Mouse (Mus musculus): ENCODE data around the gene Dtx3. TPM values are rescaled to one million over a fixed set of nuclear protein-coding genes. Genes with fewer than 3 reads are reported as not detected.
A peak's percentile ranks its signal among the peaks of the same experiment; 100 is the strongest.

Gene Dtx3
- polyA plus RNA-seq, 1 experiment from 2014 or later = 16.8 TPM

DNA sequence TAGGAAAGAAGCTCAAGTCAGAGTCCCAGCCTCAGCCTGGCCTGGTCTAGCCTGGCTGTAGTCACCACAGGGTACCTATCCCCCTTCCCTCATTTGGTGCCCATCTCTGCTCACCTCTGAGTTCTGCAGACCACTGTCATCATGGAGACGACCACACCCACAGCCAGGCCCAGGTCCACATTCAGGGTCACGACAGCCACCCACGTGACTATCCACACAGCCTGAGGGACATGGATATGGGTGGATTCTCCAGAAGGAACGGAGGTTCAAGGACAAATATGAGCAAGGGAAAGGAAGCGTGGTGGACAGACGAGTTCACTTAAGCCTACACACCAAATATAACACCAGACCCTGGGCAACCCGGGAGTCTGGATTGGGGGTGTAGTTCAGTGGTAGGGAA is 21.4 kb downstream of the Dtx3 start:
- peaks cover 76% of the 10 kb centered on the region for H3K27me3 ChIP-seq
- no peak overlapping the region for H3K4me3 ChIP-seq (replicated peaks)
- H3K27ac ChIP-seq = no peak overlapping the region
- H3K9ac ChIP-seq = no peak overlapping the region
- H3K36me3 ChIP-seq = peaks cover 6% of the 10 kb centered on the region; the same call in 1 of the 2 replicates
- 69% methylated on average over 7 of the region's 7 CpGs for WGBS (ENCODE audit: insufficient replicate concordance)
- peaks cover 47% of the 10 kb centered on the region for H3K4me1 ChIP-seq (replicated peaks)
- DNase-seq (no peak), ATAC-seq (ENCODE audit: low read depth) (no peak)
- H3K4me2 ChIP-seq = no peak overlapping the region
- no peaks in the 10 kb centered on the region for H3K9me3 ChIP-seq (replicated peaks)

GRCm38 (mm10) chr10:127173148-127174065 is 22.1 kb downstream of the Dtx3 start:
- H3K9me3 ChIP-seq (replicated peaks) = no peaks in the 10 kb centered on the region
- no peak overlapping the region for H3K27ac ChIP-seq
- peaks cover 75% of the 10 kb centered on the region for H3K27me3 ChIP-seq
- H3K4me2 ChIP-seq = no peak overlapping the region
- H3K36me3 ChIP-seq = peaks cover 6% of the 10 kb centered on the region; the same call in 1 of the 2 replicates
- H3K4me1 ChIP-seq (replicated peaks) = peaks cover 41% of the 10 kb centered on the region
- H3K4me3 ChIP-seq (replicated peaks) = no peak overlapping the region
- H3K9ac ChIP-seq = no peak overlapping the region
- 63% methylated on average over 16 of the region's 16 CpGs for whole genome bisulfite sequencing (ENCODE audit: insufficient replicate concordance)
- no peak for ATAC-seq (ENCODE audit: low read depth)
- DNase-seq = no peak

DNA sequence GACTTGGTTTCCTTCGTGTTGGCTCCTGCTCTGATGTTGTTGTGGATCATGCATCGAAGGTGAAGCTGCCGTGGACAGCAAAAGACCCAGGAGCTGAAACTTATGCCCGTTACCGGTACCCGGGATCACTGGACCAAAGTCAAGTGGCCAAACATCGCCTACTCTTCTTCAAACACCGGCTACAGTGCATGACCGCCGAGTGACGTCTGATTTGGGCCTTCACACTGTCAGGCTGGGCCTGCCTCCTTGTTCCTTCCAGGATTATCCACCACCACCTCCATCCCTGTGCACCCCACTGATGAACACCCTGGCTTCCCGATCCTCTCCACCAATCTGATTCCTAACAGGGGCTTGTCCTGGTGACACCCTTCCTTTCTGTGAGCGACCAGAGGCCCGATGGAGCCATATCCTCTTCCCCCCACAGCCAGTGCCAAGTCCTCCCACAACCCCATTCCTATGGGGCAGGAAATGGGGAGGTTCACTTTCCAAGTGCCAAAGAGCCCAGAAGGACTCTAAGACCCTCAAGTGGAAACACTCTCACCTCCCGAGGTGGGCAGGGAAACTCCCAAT is 23.8 kb downstream of the Dtx3 start:
- DNase-seq (no peak), ATAC-seq (ENCODE audit: low read depth) (no peak)
- Histone ChIP-seq H3K4me1 (replicated peaks) (peaks cover 37% of the 10 kb centered on the region), H3K9ac (no peak overlapping the region), H3K4me2 (no peak overlapping the region), H3K4me3 (replicated peaks) (no peak overlapping the region), H3K9me3 (replicated peaks) (no peaks in the 10 kb centered on the region), H3K27me3 (peaks cover 72% of the 10 kb centered on the region), H3K27ac (no peak overlapping the region), H3K36me3 (peaks cover 6% of the 10 kb centered on the region; the same call in 1 of the 2 replicates)
- WGBS (ENCODE audit: insufficient replicate concordance) = 77% methylated on average over 15 of the region's 15 CpGs

- no peaks in the 10 kb centered on the region for H3K9me3 ChIP-seq (replicated peaks)
- H3K27ac ChIP-seq = no peak overlapping the region
- ATAC-seq (ENCODE audit: low read depth) (peak; percentile 79), DNase-seq (peak; percentile 73)
- H3K4me2 ChIP-seq = peak overlapping the region; percentile 80
- peaks cover 41% of the 10 kb centered on the region for H3K4me1 ChIP-seq (replicated peaks)
- H3K27me3 ChIP-seq = peaks cover 72% of the 10 kb centered on the region
- under 1% methylated on average over 29 of the region's 29 CpGs for WGBS (ENCODE audit: insufficient replicate concordance)
- peak overlapping the region; percentile 54 for H3K9ac ChIP-seq
- H3K36me3 ChIP-seq = peaks cover 6% of the 10 kb centered on the region; the same call in 1 of the 2 replicates
- H3K4me3 ChIP-seq (replicated peaks) = peak overlapping the region; percentile 56
Observed at GRCm38 (mm10) chr10:127170837-127171272, 24.7 kb downstream of the Dtx3 start.

DNA sequence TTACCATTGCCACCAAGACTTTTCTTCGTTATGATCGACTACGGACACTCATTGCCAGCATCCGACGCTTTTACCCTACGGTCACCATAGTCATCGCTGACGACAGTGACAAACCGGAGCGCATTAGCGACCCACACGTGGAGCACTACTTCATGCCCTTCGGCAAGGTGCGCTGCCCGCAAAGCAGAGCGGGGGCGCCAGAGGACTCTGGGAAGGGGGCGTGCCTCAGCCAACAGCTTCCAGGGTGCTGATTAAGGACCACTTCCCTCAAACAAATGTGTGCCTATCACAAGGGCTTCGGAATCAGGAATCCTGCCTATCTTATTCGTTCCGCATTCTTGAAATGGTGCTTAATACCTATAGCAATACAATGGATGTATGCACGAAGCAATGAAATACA is 25.5 kb downstream of the Dtx3 start:
- H3K4me1 ChIP-seq (replicated peaks) = peaks cover 49% of the 10 kb centered on the region
- ATAC-seq (ENCODE audit: low read depth) (no peak), DNase-seq (no peak)
- H3K9ac ChIP-seq = no peak overlapping the region
- peaks cover 74% of the 10 kb centered on the region for H3K27me3 ChIP-seq
- peak overlapping the region; percentile 80 for H3K4me2 ChIP-seq
- H3K9me3 ChIP-seq (replicated peaks) = no peaks in the 10 kb centered on the region
- no peak overlapping the region for H3K27ac ChIP-seq
- 10% methylated on average over 22 of the region's 22 CpGs for WGBS (ENCODE audit: insufficient replicate concordance)
- peaks cover 6% of the 10 kb centered on the region; the same call in 1 of the 2 replicates for H3K36me3 ChIP-seq
- H3K4me3 ChIP-seq (replicated peaks) = peak overlapping the region; percentile 56

- H3K27me3 ChIP-seq = peaks cover 87% of the 10 kb centered on the region
- DNase-seq (no peak), ATAC-seq (ENCODE audit: low read depth) (no peak)
- H3K36me3 ChIP-seq = peaks cover 6% of the 10 kb centered on the region; the same call in 1 of the 2 replicates
- H3K4me2 ChIP-seq = peak overlapping the region; percentile 98
- no peaks in the 10 kb centered on the region for H3K9me3 ChIP-seq (replicated peaks)
- 53% methylated on average over 10 of the region's 10 CpGs for WGBS (ENCODE audit: insufficient replicate concordance)
- H3K4me1 ChIP-seq (replicated peaks) = peaks cover 56% of the 10 kb centered on the region
- H3K27ac ChIP-seq = no peak overlapping the region
- H3K9ac ChIP-seq = 0 out of 2 replicates have a peak overlapping the region, but pooled peaks have one; percentile 4
- H3K4me3 ChIP-seq (replicated peaks) = no peak overlapping the region
Observed at GRCm38 (mm10) chr10:127167614-127168192, 27.8 kb downstream of the Dtx3 start.

GRCm38 (mm10) chr10:127166771-127167613 is 28.5 kb downstream of the Dtx3 start:
- H3K27ac ChIP-seq = 0 out of 2 replicates have a peak overlapping the region, but pooled peaks have one; percentile 10
- H3K36me3 ChIP-seq = peaks cover 5% of the 10 kb centered on the region; the same call in 1 of the 2 replicates
- WGBS (ENCODE audit: insufficient replicate concordance) = 18% methylated on average over 15 of the region's 15 CpGs
- H3K9ac ChIP-seq = peak overlapping the region; percentile 81
- H3K4me3 ChIP-seq (replicated peaks) = peak overlapping the region; percentile 67
- ATAC-seq (ENCODE audit: low read depth) (no peak), DNase-seq (no peak)
- H3K27me3 ChIP-seq = peaks cover 85% of the 10 kb centered on the region
- peak overlapping the region; percentile 98 for H3K4me2 ChIP-seq
- peaks cover 56% of the 10 kb centered on the region for H3K4me1 ChIP-seq (replicated peaks)
- H3K9me3 ChIP-seq (replicated peaks) = no peaks in the 10 kb centered on the region

DNA sequence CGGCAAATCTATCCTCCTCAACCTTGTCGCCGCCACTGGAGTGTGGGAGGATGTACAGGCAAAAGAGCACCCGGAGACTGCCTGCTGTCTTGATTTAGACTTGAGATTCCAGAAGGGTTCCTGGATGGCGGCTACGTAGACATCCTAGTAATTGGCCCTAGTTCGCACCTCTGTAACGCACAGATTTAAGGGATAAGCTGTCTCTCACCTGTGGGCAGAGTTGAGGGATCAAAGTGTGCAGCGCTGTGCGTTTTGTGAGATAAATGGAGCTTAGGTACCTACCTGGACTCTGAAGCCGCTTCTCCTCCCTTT is 29.2 kb downstream of the Dtx3 start:
- 0 out of 2 replicates have a peak overlapping the region, but pooled peaks have one; percentile 72 for H3K27ac ChIP-seq
- H3K27me3 ChIP-seq = peaks cover 80% of the 10 kb centered on the region
- 6% methylated on average over 11 of the region's 11 CpGs for WGBS (ENCODE audit: insufficient replicate concordance)

GRCm38 (mm10) chr10:127165654-127166403 is 29.7 kb downstream of the Dtx3 start:
- H3K4me1 ChIP-seq (replicated peaks) = peaks cover 51% of the 10 kb centered on the region
- H3K4me3 ChIP-seq (replicated peaks) = peak overlapping the region; percentile 67
- no peaks in the 10 kb centered on the region for H3K9me3 ChIP-seq (replicated peaks)
- DNase-seq (peak; percentile 40), ATAC-seq (ENCODE audit: low read depth) (peak; percentile 65)
- no peaks in the 10 kb centered on the region for H3K36me3 ChIP-seq
- peak overlapping the region; percentile 98 for H3K4me2 ChIP-seq
- peak overlapping the region; percentile 72 for H3K27ac ChIP-seq
- peak overlapping the region; percentile 81 for H3K9ac ChIP-seq
- under 1% methylated on average over 56 of the region's 56 CpGs for WGBS (ENCODE audit: insufficient replicate concordance)
- H3K27me3 ChIP-seq = peaks cover 79% of the 10 kb centered on the region

More for the DNA sequence above, 29.2 kb downstream of the Dtx3 start:
- H3K4me2 ChIP-seq = peak overlapping the region; percentile 98
- peak overlapping the region; percentile 67 for H3K4me3 ChIP-seq (replicated peaks)
- H3K4me1 ChIP-seq (replicated peaks) = peaks cover 56% of the 10 kb centered on the region
- ATAC-seq (ENCODE audit: low read depth) (no peak), DNase-seq (no peak)
- H3K9ac ChIP-seq = peak overlapping the region; percentile 81
- H3K36me3 ChIP-seq = no peaks in the 10 kb centered on the region
- H3K9me3 ChIP-seq (replicated peaks) = no peaks in the 10 kb centered on the region

- Histone ChIP-seq H3K9ac (peak overlapping the region; percentile 81), H3K27me3 (peaks cover 74% of the 10 kb centered on the region), H3K36me3 (no peaks in the 10 kb centered on the region), H3K4me1 (replicated peaks) (peaks cover 46% of the 10 kb centered on the region), H3K4me2 (peak overlapping the region; percentile 98), H3K4me3 (replicated peaks) (peak overlapping the region; percentile 67), H3K27ac (peak overlapping the region; percentile 72), H3K9me3 (replicated peaks) (no peaks in the 10 kb centered on the region)
- WGBS (ENCODE audit: insufficient replicate concordance) = under 1% methylated on average over 32 of the region's 42 CpGs
- DNase-seq (no peak), ATAC-seq (ENCODE audit: low read depth) (peak; percentile 37; the same call in 1 of the 2 replicates)
Observed at GRCm38 (mm10) chr10:127165354-127165653, 30.2 kb downstream of the Dtx3 start.

All from liver, embryonic 13.5 days (tissue).